Mouse (Mus musculus) embryonic facial prominence, embryonic 15.5 days (tissue): ENCODE data around the gene Siah3. TPM values are rescaled to one million over a fixed set of nuclear protein-coding genes. Genes with fewer than 3 reads are reported as not detected.

Source experiments
- ATAC-seq: fragments of 200-750 bp; cut with Nextera tagmentation; 2 replicates; pipeline ENCODE4 v1.8.0; 2017; ENCODE audit warnings: low read depth, moderate TSS enrichment; ENCODE audit not compliant: insufficient number of reproducible peaks, low FRiP score, low TSS enrichment
- H3K27ac ChIP-seq: fragments of 300-500 bp; sonication (generic); replicated peaks from 2 replicates; pipeline ENCODE4 v1.5.1; 2015; ENCODE audit warnings: mild to moderate bottlenecking, inconsistent platforms
- H3K27me3 ChIP-seq: fragments of 300-500 bp; sonication (generic); 2 replicates; pipeline ENCODE4 v1.6.1; 2015; ENCODE audit warnings: inconsistent platforms
- H3K36me3 ChIP-seq: fragments of 300-500 bp; sonication (generic); 2 replicates; pipeline ENCODE4 v1.6.1; 2015; ENCODE audit warnings: mild to moderate bottlenecking, inconsistent platforms
- H3K4me1 ChIP-seq: fragments of 300-500 bp; sonication (generic); 2 replicates; pipeline ENCODE4 v1.6.1; 2015; ENCODE audit warnings: inconsistent platforms
- H3K4me2 ChIP-seq: fragments of 300-500 bp; sonication (generic); replicated peaks from 2 replicates; pipeline ENCODE4 v1.6.1; 2015; ENCODE audit warnings: mild to moderate bottlenecking, inconsistent platforms
- H3K4me3 ChIP-seq: fragments of 300-500 bp; sonication (generic); replicated peaks from 2 replicates; pipeline ENCODE4 v1.5.1; 2015; ENCODE audit warnings: mild to moderate bottlenecking, inconsistent platforms
- H3K9ac ChIP-seq: fragments of 300-500 bp; sonication (generic); 2 replicates; pipeline ENCODE4 v1.6.1; 2015; ENCODE audit warnings: inconsistent platforms
- H3K9me3 ChIP-seq: fragments of 300-500 bp; sonication (generic); replicated peaks from 2 replicates; pipeline ENCODE4 v1.6.1; 2016; ENCODE audit warnings: inconsistent platforms
- WGBS: fragments of 180-500 bp; shearing (Covaris S2); methylation state at CpG from one replicate; pipeline ENCODE4 v1.1.7; 2015; 5-methylcytosine and 5-hydroxymethylcytosine counted together
- polyA plus RNA-seq: library from polyadenylated mRNA; unstranded; fragments of >200 nt; fragmentation: Nextera tagmentation; extraction: Ambion mirVana; gene quantifications from 2 replicates; pipeline ENCODE4 v1.2.1, GENCODE M21; 2015

Gene Siah3
- polyA plus RNA-seq, 1 experiment from 2014 or later, result 0.63 TPM

GRCm38 (mm10) chr14:75527464-75528190, 71.8 kb downstream of the Siah3 start:
- Histone ChIP-seq H3K4me3 (no peak overlapping the region), H3K27me3 (no peaks in the 10 kb centered on the region), H3K9ac (no peak overlapping the region), H3K27ac (no peak overlapping the region), H3K9me3 (no peaks in the 10 kb centered on the region), H3K36me3 (no peaks in the 10 kb centered on the region), H3K4me1 (peaks cover 8% of the 10 kb centered on the region), H3K4me2 (no peak overlapping the region)
- WGBS, result 49% methylated on average over 10 of the region's 10 CpGs
- peak; percentile 57 for ATAC-seq

- WGBS, result 82% methylated on average over 7 of the region's 7 CpGs
- ATAC-seq, result no peak
- Histone ChIP-seq H3K4me1 (peaks cover 8% of the 10 kb centered on the region), H3K9ac (no peak overlapping the region), H3K36me3 (no peaks in the 10 kb centered on the region), H3K4me3 (no peak overlapping the region), H3K27me3 (no peaks in the 10 kb centered on the region), H3K27ac (no peak overlapping the region), H3K9me3 (no peaks in the 10 kb centered on the region), H3K4me2 (no peak overlapping the region)
Observed at GRCm38 (mm10) chr14:75530815-75531353, 75.1 kb downstream of the Siah3 start.

GRCm38 (mm10) chr14:75539205-75539604, 83.4 kb downstream of the Siah3 start:
- ATAC-seq, result no peak
- Histone ChIP-seq H3K4me1 (no peaks in the 10 kb centered on the region), H3K9me3 (no peaks in the 10 kb centered on the region), H3K27ac (no peak overlapping the region), H3K36me3 (no peaks in the 10 kb centered on the region), H3K4me2 (no peak overlapping the region), H3K4me3 (no peak overlapping the region), H3K27me3 (no peaks in the 10 kb centered on the region), H3K9ac (no peak overlapping the region)
- WGBS, result 45% methylated on average over 2 of the region's 2 CpGs

GRCm38 (mm10) chr14:75540216-75540995, 84.6 kb downstream of the Siah3 start:
- no peak overlapping the region for H3K4me3 ChIP-seq
- H3K36me3 ChIP-seq, result no peaks in the 10 kb centered on the region
- H3K4me2 ChIP-seq, result no peak overlapping the region
- 51% methylated on average over 17 of the region's 17 CpGs for WGBS
- H3K27ac ChIP-seq, result no peak overlapping the region
- ATAC-seq, result no peak
- H3K9ac ChIP-seq, result no peak overlapping the region
- H3K27me3 ChIP-seq, result no peaks in the 10 kb centered on the region
- no peaks in the 10 kb centered on the region for H3K4me1 ChIP-seq
- H3K9me3 ChIP-seq, result no peaks in the 10 kb centered on the region

GRCm38 (mm10) chr14:75540996-75541350, 85.2 kb downstream of the Siah3 start:
- Histone ChIP-seq H3K27ac (no peak overlapping the region), H3K4me3 (no peak overlapping the region), H3K4me1 (no peaks in the 10 kb centered on the region), H3K36me3 (no peaks in the 10 kb centered on the region), H3K27me3 (no peaks in the 10 kb centered on the region), H3K9ac (no peak overlapping the region), H3K4me2 (no peak overlapping the region), H3K9me3 (no peaks in the 10 kb centered on the region)
- ATAC-seq, result no peak
- 20% methylated on average over 5 of the region's 5 CpGs for WGBS

- no peak overlapping the region for H3K4me2 ChIP-seq
- H3K9ac ChIP-seq, result no peak overlapping the region
- H3K27ac ChIP-seq, result no peak overlapping the region
- H3K36me3 ChIP-seq, result no peaks in the 10 kb centered on the region
- no peaks in the 10 kb centered on the region for H3K9me3 ChIP-seq
- no peak for ATAC-seq
- no peaks in the 10 kb centered on the region for H3K4me1 ChIP-seq
- WGBS, result 12% methylated on average over 8 of the region's 8 CpGs
- H3K27me3 ChIP-seq, result no peaks in the 10 kb centered on the region
- H3K4me3 ChIP-seq, result no peak overlapping the region
Observed at GRCm38 (mm10) chr14:75541731-75542130, 85.9 kb downstream of the Siah3 start.

GRCm38 (mm10) chr14:75561577-75562331, 106.0 kb downstream of the Siah3 start:
- Histone ChIP-seq H3K36me3 (no peaks in the 10 kb centered on the region), H3K27ac (no peak overlapping the region), H3K9me3 (no peaks in the 10 kb centered on the region), H3K4me1 (no peaks in the 10 kb centered on the region; the same call in 1 of the 2 replicates), H3K9ac (no peak overlapping the region), H3K4me2 (no peak overlapping the region), H3K4me3 (no peak overlapping the region), H3K27me3 (no peaks in the 10 kb centered on the region)
- WGBS, result 30% methylated on average over 9 of the region's 9 CpGs
- ATAC-seq, result no peak

- Histone ChIP-seq H3K4me2 (no peak overlapping the region), H3K27me3 (no peaks in the 10 kb centered on the region), H3K4me1 (no peaks in the 10 kb centered on the region; the same call in 1 of the 2 replicates), H3K4me3 (no peak overlapping the region), H3K9me3 (no peaks in the 10 kb centered on the region), H3K36me3 (no peaks in the 10 kb centered on the region), H3K9ac (no peak overlapping the region), H3K27ac (no peak overlapping the region)
- 0 out of 2 replicates have a peak, but pooled peaks have one; percentile 29 for ATAC-seq
- WGBS, result 63% methylated on average over 14 of the region's 14 CpGs
Observed at GRCm38 (mm10) chr14:75565534-75566140, 109.9 kb downstream of the Siah3 start.

- Histone ChIP-seq H3K4me3 (no peak overlapping the region), H3K27me3 (no peaks in the 10 kb centered on the region), H3K9me3 (no peaks in the 10 kb centered on the region), H3K4me1 (no peaks in the 10 kb centered on the region; the same call in 1 of the 2 replicates), H3K4me2 (no peak overlapping the region), H3K9ac (no peak overlapping the region), H3K27ac (no peak overlapping the region), H3K36me3 (no peaks in the 10 kb centered on the region)
- 67% methylated on average over 3 of the region's 3 CpGs for WGBS
- no peak for ATAC-seq
Observed at GRCm38 (mm10) chr14:75566303-75566702, 110.5 kb downstream of the Siah3 start.

GRCm38 (mm10) chr14:75579010-75579409, 123.2 kb downstream of the Siah3 start:
- Histone ChIP-seq H3K9me3 (no peaks in the 10 kb centered on the region), H3K36me3 (no peaks in the 10 kb centered on the region), H3K9ac (no peak overlapping the region), H3K4me3 (no peak overlapping the region), H3K27ac (no peak overlapping the region), H3K4me2 (no peak overlapping the region), H3K4me1 (no peaks in the 10 kb centered on the region), H3K27me3 (no peaks in the 10 kb centered on the region)
- no peak for ATAC-seq
- 76% methylated on average over 6 of the region's 6 CpGs for WGBS
